Mouse (Mus musculus) midbrain, embryonic 16.5 days (tissue): ENCODE data around the gene Gpsm1. TPM values are rescaled to one million over a fixed set of nuclear protein-coding genes. Genes with fewer than 3 reads are reported as not detected.

Source experiments
- ATAC-seq: fragments of 200-750 bp; cut with Nextera tagmentation; 2 replicates; pipeline ENCODE4 v1.8.0; 2017; ENCODE audit warnings: moderate TSS enrichment
- H3K27ac ChIP-seq: fragments of 300-500 bp; sonication (generic); 2 replicates; pipeline ENCODE4 v1.5.1; 2014; ENCODE audit warnings: mild to moderate bottlenecking, low read length, mixed read lengths
- H3K27me3 ChIP-seq: fragments of 300-500 bp; sonication (generic); 2 replicates; pipeline ENCODE4 v1.6.1; 2014; ENCODE audit warnings: low read depth, low read length, mixed read lengths; ENCODE audit not compliant: control insufficient read depth, insufficient read depth
- H3K36me3 ChIP-seq: fragments of 300-500 bp; sonication (generic); 2 replicates; pipeline ENCODE4 v1.6.1; 2014; ENCODE audit warnings: mild to moderate bottlenecking, low read length, moderate library complexity, mixed read lengths; ENCODE audit not compliant: control insufficient read depth, insufficient read depth
- H3K4me1 ChIP-seq: fragments of 300-500 bp; sonication (generic); 2 replicates; pipeline ENCODE4 v1.6.1; 2014; ENCODE audit warnings: mild to moderate bottlenecking, low read length, mixed read lengths; ENCODE audit not compliant: control insufficient read depth, insufficient read depth
- H3K4me2 ChIP-seq: fragments of 300-500 bp; sonication (generic); 2 replicates; pipeline ENCODE4 v1.6.1; 2014; ENCODE audit warnings: mild to moderate bottlenecking, low read length, mixed read lengths
- H3K4me3 ChIP-seq: fragments of 300-500 bp; sonication (generic); 2 replicates; pipeline ENCODE4 v1.5.1; 2014; ENCODE audit warnings: low read depth, mild to moderate bottlenecking, low read length, moderate library complexity, mixed read lengths
- H3K9ac ChIP-seq: fragments of 300-500 bp; sonication (generic); 2 replicates; pipeline ENCODE4 v1.6.1; 2014; ENCODE audit warnings: low read depth, low read length, mixed read lengths
- H3K9me3 ChIP-seq: fragments of 300-500 bp; sonication (generic); replicated peaks from 2 replicates; pipeline ENCODE4 v1.6.1; 2014; ENCODE audit warnings: mild to moderate bottlenecking, low read length, mixed read lengths; ENCODE audit not compliant: control insufficient read depth, poor library complexity, severe bottlenecking
- WGBS: fragments of 180-500 bp; shearing (Covaris S2); extraction: QIAGEN DNeasy Blood & Tissue Kit; methylation state at CpG from one replicate; pipeline ENCODE4 v1.1.7; 2014; 5-methylcytosine and 5-hydroxymethylcytosine counted together
- polyA plus RNA-seq: library from polyadenylated mRNA; unstranded; fragments of >200 nt; fragmentation: Nextera tagmentation; extraction: Ambion mirVana; gene quantifications from 2 replicates; pipeline ENCODE4 v1.2.1, GENCODE M21; 2015

Gpsm1 gene
- polyA plus RNA-seq, 1 experiment from 2014 or later, result 188 TPM

- peaks cover 10% of the 10 kb centered on the region for H3K4me1 ChIP-seq
- no peak overlapping the region for H3K27ac ChIP-seq
- no peaks in the 10 kb centered on the region for H3K36me3 ChIP-seq
- no peak overlapping the region for H3K4me2 ChIP-seq
- H3K27me3 ChIP-seq, result no peaks in the 10 kb centered on the region
- no peak for ATAC-seq
- no peak overlapping the region for H3K9ac ChIP-seq
- no peak overlapping the region for H3K4me3 ChIP-seq
- WGBS, result 80% methylated on average over 1 of the region's 1 CpGs
- no peaks in the 10 kb centered on the region for H3K9me3 ChIP-seq
Observed at GRCm38 (mm10) chr2:26304711-26305110, 10.6 kb upstream of the Gpsm1 start.

DNA sequence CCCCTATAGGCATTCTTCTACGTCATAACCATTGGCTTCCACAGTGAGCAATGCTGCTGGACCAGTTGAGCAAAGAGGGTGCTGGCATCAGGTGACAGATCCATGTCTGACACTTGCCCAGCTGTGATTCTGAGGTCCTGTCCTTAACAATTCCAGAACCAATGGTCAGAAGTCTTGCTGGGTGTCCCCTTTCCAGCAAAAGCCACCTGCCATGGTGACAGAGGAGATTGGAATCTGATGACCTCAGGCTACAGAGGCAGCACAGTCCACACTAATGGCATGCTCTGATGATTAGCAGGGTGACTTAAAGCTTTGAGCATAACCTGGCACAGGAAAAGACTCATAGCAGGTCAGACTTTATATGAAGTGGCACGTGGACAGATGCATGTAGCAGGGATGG is 9.8 kb upstream of the Gpsm1 start:
- Histone ChIP-seq H3K4me1 (peaks cover 2% of the 10 kb centered on the region; the same call in 1 of the 2 replicates), H3K4me2 (no peak overlapping the region), H3K9me3 (no peaks in the 10 kb centered on the region), H3K36me3 (no peaks in the 10 kb centered on the region), H3K4me3 (no peak overlapping the region), H3K9ac (no peak overlapping the region), H3K27ac (no peak overlapping the region), H3K27me3 (no peaks in the 10 kb centered on the region)
- WGBS, result 70% methylated on average over 2 of the region's 2 CpGs
- ATAC-seq, result no peak

- Histone ChIP-seq H3K4me2 (no peak overlapping the region), H3K4me3 (no peak overlapping the region), H3K9ac (no peak overlapping the region), H3K4me1 (no peaks in the 10 kb centered on the region), H3K27me3 (no peaks in the 10 kb centered on the region), H3K27ac (no peak overlapping the region), H3K9me3 (no peaks in the 10 kb centered on the region), H3K36me3 (no peaks in the 10 kb centered on the region)
- no peak for ATAC-seq
- 88% methylated on average over 3 of the region's 3 CpGs for WGBS
Observed at GRCm38 (mm10) chr2:26306702-26307101, 8.6 kb upstream of the Gpsm1 start.

- H3K9ac ChIP-seq, result no peak overlapping the region
- H3K9me3 ChIP-seq, result no peaks in the 10 kb centered on the region
- peaks cover 2% of the 10 kb centered on the region; the same call in 1 of the 2 replicates for H3K4me1 ChIP-seq
- H3K4me2 ChIP-seq, result no peak overlapping the region
- peak; percentile 49; the same call in 1 of the 2 replicates for ATAC-seq
- H3K27me3 ChIP-seq, result no peaks in the 10 kb centered on the region
- H3K36me3 ChIP-seq, result no peaks in the 10 kb centered on the region
- H3K27ac ChIP-seq, result no peak overlapping the region
- H3K4me3 ChIP-seq, result no peak overlapping the region
- 14% methylated on average over 10 of the region's 10 CpGs for WGBS
Observed at GRCm38 (mm10) chr2:26309739-26310138, 5.6 kb upstream of the Gpsm1 start.

- no peak overlapping the region for H3K27ac ChIP-seq
- no peak for ATAC-seq
- H3K9me3 ChIP-seq, result no peaks in the 10 kb centered on the region
- no peak overlapping the region for H3K9ac ChIP-seq
- H3K4me1 ChIP-seq, result peaks cover 9% of the 10 kb centered on the region
- no peaks in the 10 kb centered on the region for H3K27me3 ChIP-seq
- H3K4me2 ChIP-seq, result no peak overlapping the region
- no peak overlapping the region for H3K4me3 ChIP-seq
- no peaks in the 10 kb centered on the region for H3K36me3 ChIP-seq
- WGBS, result 75% methylated on average over 5 of the region's 5 CpGs
Observed at GRCm38 (mm10) chr2:26311936-26312335, 3.4 kb upstream of the Gpsm1 start.

GRCm38 (mm10) chr2:26312812-26313211 is 2.5 kb upstream of the Gpsm1 start:
- H3K36me3 ChIP-seq, result no peaks in the 10 kb centered on the region; the same call in 1 of the 2 replicates
- H3K9ac ChIP-seq, result no peak overlapping the region
- H3K27ac ChIP-seq, result no peak overlapping the region
- H3K27me3 ChIP-seq, result no peaks in the 10 kb centered on the region
- H3K4me2 ChIP-seq, result no peak overlapping the region
- no peaks in the 10 kb centered on the region for H3K9me3 ChIP-seq
- 67% methylated on average over 2 of the region's 2 CpGs for WGBS
- H3K4me1 ChIP-seq, result peaks cover 17% of the 10 kb centered on the region
- ATAC-seq, result no peak
- H3K4me3 ChIP-seq, result no peak overlapping the region

DNA sequence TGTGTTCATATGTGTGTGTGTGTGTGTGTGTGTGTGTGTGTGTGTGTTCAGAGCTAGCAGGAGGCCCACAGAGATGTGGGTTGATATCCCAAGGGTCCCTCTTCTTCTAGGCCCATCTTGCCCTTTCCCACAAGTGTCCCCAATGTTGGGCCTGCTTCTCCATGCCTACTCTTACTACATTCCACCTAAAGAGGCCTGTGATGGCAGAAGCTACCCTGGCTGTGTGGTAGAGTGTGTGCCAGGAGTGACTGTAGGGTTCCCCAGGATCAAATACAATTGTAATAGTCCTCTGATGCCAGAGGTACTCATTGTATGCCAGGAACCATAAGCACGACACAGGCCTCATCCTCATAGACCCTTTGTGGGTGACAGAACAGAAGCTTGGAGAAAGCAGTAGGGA is 1.9 kb upstream of the Gpsm1 start:
- H3K4me3 ChIP-seq, result no peak overlapping the region
- no peak overlapping the region for H3K4me2 ChIP-seq
- peaks cover 23% of the 10 kb centered on the region for H3K4me1 ChIP-seq
- no peaks in the 10 kb centered on the region for H3K9me3 ChIP-seq
- H3K27me3 ChIP-seq, result no peaks in the 10 kb centered on the region
- H3K9ac ChIP-seq, result no peak overlapping the region
- no peak overlapping the region for H3K27ac ChIP-seq
- whole genome bisulfite sequencing, result 82% methylated on average over 1 of the region's 1 CpGs
- no peak for ATAC-seq
- H3K36me3 ChIP-seq, result no peaks in the 10 kb centered on the region; the same call in 1 of the 2 replicates

DNA sequence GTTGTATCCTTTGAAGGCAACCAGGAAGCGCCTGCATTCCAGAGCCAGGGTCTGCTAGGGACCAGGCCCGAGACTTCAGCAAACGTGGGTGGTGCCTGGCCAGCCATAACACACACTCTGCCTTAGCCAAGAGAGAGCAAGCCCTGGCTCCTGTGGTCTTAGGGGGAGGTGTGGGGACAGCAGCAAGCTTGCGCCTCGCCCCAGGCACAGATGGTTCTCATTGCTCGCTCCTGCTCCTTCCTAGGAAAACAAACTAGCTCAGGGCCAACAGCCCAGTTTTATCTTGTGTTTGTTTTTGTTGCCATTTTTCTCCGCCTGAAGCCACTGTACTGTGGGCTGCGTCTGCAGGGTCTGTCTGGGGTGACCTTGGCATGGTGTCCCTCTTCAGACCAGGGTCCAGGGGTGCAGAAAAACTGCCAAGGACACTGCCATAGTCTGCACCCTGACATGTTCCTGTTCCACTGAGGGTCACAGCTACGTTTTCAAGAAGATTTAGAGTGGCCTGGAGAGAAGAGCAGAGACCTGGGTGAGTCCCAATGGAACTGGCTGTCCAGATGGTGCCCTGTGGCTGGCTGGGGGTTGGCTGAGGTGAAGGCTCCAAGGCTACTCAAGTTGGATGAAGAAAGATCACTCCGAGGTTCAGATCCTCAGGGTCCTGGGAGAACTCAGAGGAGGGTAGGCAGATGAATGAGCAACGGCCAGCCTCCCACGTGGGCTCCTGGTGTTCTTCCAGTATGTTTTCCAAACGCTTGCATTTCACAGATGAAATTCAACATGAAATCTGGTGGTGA is 839 bp upstream of the Gpsm1 start:
- ATAC-seq, result peak; percentile 1; the same call in 1 of the 2 replicates
- Histone ChIP-seq H3K27ac (peak overlapping the region; percentile 98), H3K27me3 (no peaks in the 10 kb centered on the region), H3K36me3 (no peaks in the 10 kb centered on the region; the same call in 1 of the 2 replicates), H3K9me3 (no peaks in the 10 kb centered on the region), H3K4me2 (peak overlapping the region; percentile 73), H3K4me3 (peak overlapping the region; percentile 78), H3K4me1 (peaks cover 34% of the 10 kb centered on the region), H3K9ac (peak overlapping the region; percentile 99)
- 65% methylated on average over 13 of the region's 13 CpGs for WGBS

GRCm38 (mm10) chr2:26315925-26316311 is 603 bp downstream of the Gpsm1 start:
- Histone ChIP-seq H3K27me3 (no peaks in the 10 kb centered on the region), H3K4me1 (peaks cover 48% of the 10 kb centered on the region), H3K9ac (peak overlapping the region; percentile 99), H3K4me3 (peak overlapping the region; percentile 78), H3K27ac (peak overlapping the region; percentile 98), H3K36me3 (no peaks in the 10 kb centered on the region; the same call in 1 of the 2 replicates), H3K9me3 (no peaks in the 10 kb centered on the region), H3K4me2 (peak overlapping the region; percentile 73)
- ATAC-seq, result peak; percentile 63
- 0% methylated on average over 11 of the region's 11 CpGs for WGBS
